Mouse (Mus musculus): ENCODE data around the gene Jaml. TPM values are rescaled to one million over a fixed set of nuclear protein-coding genes. Genes with fewer than 3 reads are reported as not detected.

Jaml gene
- polyA plus RNA-seq, 1 experiment from 2014 or later, result 0.25 TPM

GRCm38 (mm10) chr9:45064421-45064820, 14.6 kb upstream of the Jaml start:
- no peaks in the 10 kb centered on the region for H3K36me3 ChIP-seq (ENCODE audit: control insufficient read depth, insufficient read depth, low read length)
- no peak overlapping the region for H3K4me2 ChIP-seq (ENCODE audit: low read length)
- H3K27ac ChIP-seq (ENCODE audit: low read depth, low read length), result no peak overlapping the region
- no peak for ATAC-seq
- H3K27me3 ChIP-seq (replicated peaks; ENCODE audit: control insufficient read depth, insufficient read depth, low read length), result peaks cover 5% of the 10 kb centered on the region; the same call in 1 of the 2 replicates
- H3K4me3 ChIP-seq (ENCODE audit: low read length), result no peak overlapping the region
- 87% methylated on average over 6 of the region's 6 CpGs for WGBS
- H3K4me1 ChIP-seq (ENCODE audit: control insufficient read depth, insufficient read depth, low read depth, low read length), result no peaks in the 10 kb centered on the region
- no peak overlapping the region for H3K9ac ChIP-seq (ENCODE audit: low read depth, low read length)
- no peaks in the 10 kb centered on the region for H3K9me3 ChIP-seq (ENCODE audit: control insufficient read depth, low read length)

GRCm38 (mm10) chr9:45066735-45067134, 12.2 kb upstream of the Jaml start:
- Histone ChIP-seq H3K4me3 (ENCODE audit: low read length) (no peak overlapping the region), H3K4me1 (ENCODE audit: control insufficient read depth, insufficient read depth, low read depth, low read length) (no peaks in the 10 kb centered on the region), H3K4me2 (ENCODE audit: low read length) (no peak overlapping the region), H3K27ac (ENCODE audit: low read depth, low read length) (no peak overlapping the region), H3K27me3 (replicated peaks; ENCODE audit: control insufficient read depth, insufficient read depth, low read length) (no peaks in the 10 kb centered on the region), H3K9me3 (ENCODE audit: control insufficient read depth, low read length) (no peaks in the 10 kb centered on the region), H3K36me3 (ENCODE audit: control insufficient read depth, insufficient read depth, low read length) (no peaks in the 10 kb centered on the region), H3K9ac (ENCODE audit: low read depth, low read length) (no peak overlapping the region)
- no peak for ATAC-seq
- 89% methylated on average over 4 of the region's 4 CpGs for WGBS

GRCm38 (mm10) chr9:45071800-45072199, 7.2 kb upstream of the Jaml start:
- Histone ChIP-seq H3K9ac (ENCODE audit: low read depth, low read length) (no peak overlapping the region), H3K9me3 (ENCODE audit: control insufficient read depth, low read length) (no peaks in the 10 kb centered on the region), H3K4me3 (ENCODE audit: low read length) (no peak overlapping the region), H3K27me3 (replicated peaks; ENCODE audit: control insufficient read depth, insufficient read depth, low read length) (no peaks in the 10 kb centered on the region), H3K4me2 (ENCODE audit: low read length) (no peak overlapping the region), H3K36me3 (ENCODE audit: control insufficient read depth, insufficient read depth, low read length) (no peaks in the 10 kb centered on the region), H3K27ac (ENCODE audit: low read depth, low read length) (no peak overlapping the region), H3K4me1 (ENCODE audit: control insufficient read depth, insufficient read depth, low read depth, low read length) (no peaks in the 10 kb centered on the region)
- WGBS, result 62% methylated on average over 3 of the region's 3 CpGs
- no peak for ATAC-seq

- H3K9me3 ChIP-seq (ENCODE audit: control insufficient read depth, low read length), result no peaks in the 10 kb centered on the region
- no peaks in the 10 kb centered on the region for H3K36me3 ChIP-seq (ENCODE audit: control insufficient read depth, insufficient read depth, low read length)
- 71% methylated on average over 3 of the region's 3 CpGs for WGBS
- no peak overlapping the region for H3K9ac ChIP-seq (ENCODE audit: low read depth, low read length)
- no peak overlapping the region for H3K27ac ChIP-seq (ENCODE audit: low read depth, low read length)
- no peaks in the 10 kb centered on the region for H3K27me3 ChIP-seq (replicated peaks; ENCODE audit: control insufficient read depth, insufficient read depth, low read length)
- no peaks in the 10 kb centered on the region for H3K4me1 ChIP-seq (ENCODE audit: control insufficient read depth, insufficient read depth, low read depth, low read length)
- H3K4me3 ChIP-seq (ENCODE audit: low read length), result no peak overlapping the region
- ATAC-seq, result no peak
- H3K4me2 ChIP-seq (ENCODE audit: low read length), result no peak overlapping the region
These were observed 1.1 kb upstream of the Jaml start for GRCm38 (mm10) chr9:45077859-45078258.

GRCm38 (mm10) chr9:45083132-45083531, 4.1 kb downstream of the Jaml start:
- H3K36me3 ChIP-seq (ENCODE audit: control insufficient read depth, insufficient read depth, low read length), result no peaks in the 10 kb centered on the region
- H3K4me2 ChIP-seq (ENCODE audit: low read length), result no peak overlapping the region
- H3K4me1 ChIP-seq (ENCODE audit: control insufficient read depth, insufficient read depth, low read depth, low read length), result no peaks in the 10 kb centered on the region
- H3K27me3 ChIP-seq (replicated peaks; ENCODE audit: control insufficient read depth, insufficient read depth, low read length), result no peaks in the 10 kb centered on the region
- no peak for ATAC-seq
- no peak overlapping the region for H3K4me3 ChIP-seq (ENCODE audit: low read length)
- no peak overlapping the region for H3K27ac ChIP-seq (ENCODE audit: low read depth, low read length)
- no peak overlapping the region for H3K9ac ChIP-seq (ENCODE audit: low read depth, low read length)
- 92% methylated on average over 3 of the region's 3 CpGs for WGBS
- H3K9me3 ChIP-seq (ENCODE audit: control insufficient read depth, low read length), result no peaks in the 10 kb centered on the region

GRCm38 (mm10) chr9:45084556-45084955, 5.6 kb downstream of the Jaml start:
- WGBS, result 79% methylated on average over 5 of the region's 5 CpGs
- Histone ChIP-seq H3K9ac (ENCODE audit: low read depth, low read length) (no peak overlapping the region), H3K9me3 (ENCODE audit: control insufficient read depth, low read length) (no peaks in the 10 kb centered on the region), H3K36me3 (ENCODE audit: control insufficient read depth, insufficient read depth, low read length) (no peaks in the 10 kb centered on the region), H3K27ac (ENCODE audit: low read depth, low read length) (no peak overlapping the region), H3K4me2 (ENCODE audit: low read length) (no peak overlapping the region), H3K4me3 (ENCODE audit: low read length) (no peak overlapping the region), H3K27me3 (replicated peaks; ENCODE audit: control insufficient read depth, insufficient read depth, low read length) (no peaks in the 10 kb centered on the region), H3K4me1 (ENCODE audit: control insufficient read depth, insufficient read depth, low read depth, low read length) (no peaks in the 10 kb centered on the region)
- no peak for ATAC-seq

GRCm38 (mm10) chr9:45085741-45086690, 7.0 kb downstream of the Jaml start:
- H3K4me1 ChIP-seq (ENCODE audit: control insufficient read depth, insufficient read depth, low read depth, low read length), result no peaks in the 10 kb centered on the region
- no peak overlapping the region for H3K4me3 ChIP-seq (ENCODE audit: low read length)
- no peak overlapping the region for H3K27ac ChIP-seq (ENCODE audit: low read depth, low read length)
- no peaks in the 10 kb centered on the region for H3K9me3 ChIP-seq (ENCODE audit: control insufficient read depth, low read length)
- no peaks in the 10 kb centered on the region for H3K36me3 ChIP-seq (ENCODE audit: control insufficient read depth, insufficient read depth, low read length)
- H3K9ac ChIP-seq (ENCODE audit: low read depth, low read length), result no peak overlapping the region
- no peak overlapping the region for H3K4me2 ChIP-seq (ENCODE audit: low read length)
- WGBS, result 79% methylated on average over 12 of the region's 12 CpGs
- H3K27me3 ChIP-seq (replicated peaks; ENCODE audit: control insufficient read depth, insufficient read depth, low read length), result no peaks in the 10 kb centered on the region
- ATAC-seq, result no peak

- H3K9me3 ChIP-seq (ENCODE audit: control insufficient read depth, low read length), result no peaks in the 10 kb centered on the region
- H3K4me1 ChIP-seq (ENCODE audit: control insufficient read depth, insufficient read depth, low read depth, low read length), result no peaks in the 10 kb centered on the region
- no peak overlapping the region for H3K27ac ChIP-seq (ENCODE audit: low read depth, low read length)
- ATAC-seq, result no peak
- H3K4me2 ChIP-seq (ENCODE audit: low read length), result no peak overlapping the region
- no peaks in the 10 kb centered on the region for H3K27me3 ChIP-seq (replicated peaks; ENCODE audit: control insufficient read depth, insufficient read depth, low read length)
- no peaks in the 10 kb centered on the region for H3K36me3 ChIP-seq (ENCODE audit: control insufficient read depth, insufficient read depth, low read length)
- no peak overlapping the region for H3K9ac ChIP-seq (ENCODE audit: low read depth, low read length)
- H3K4me3 ChIP-seq (ENCODE audit: low read length), result no peak overlapping the region
These were observed 9.1 kb downstream of the Jaml start for GRCm38 (mm10) chr9:45088040-45088439.

- Histone ChIP-seq H3K4me2 (ENCODE audit: low read length) (no peak overlapping the region), H3K27me3 (replicated peaks; ENCODE audit: control insufficient read depth, insufficient read depth, low read length) (no peaks in the 10 kb centered on the region), H3K27ac (ENCODE audit: low read depth, low read length) (no peak overlapping the region), H3K9me3 (ENCODE audit: control insufficient read depth, low read length) (no peaks in the 10 kb centered on the region), H3K9ac (ENCODE audit: low read depth, low read length) (no peak overlapping the region), H3K4me3 (ENCODE audit: low read length) (no peak overlapping the region), H3K4me1 (ENCODE audit: control insufficient read depth, insufficient read depth, low read depth, low read length) (no peaks in the 10 kb centered on the region), H3K36me3 (ENCODE audit: control insufficient read depth, insufficient read depth, low read length) (no peaks in the 10 kb centered on the region)
- no peak for ATAC-seq
- WGBS, result 69% methylated on average over 3 of the region's 3 CpGs
These were observed 11.8 kb downstream of the Jaml start for GRCm38 (mm10) chr9:45090811-45091210.

Measured in hindbrain, embryonic 16.5 days (tissue).